Mouse (Mus musculus): Measurements from ENCODE around the gene Tec. TPM values are rescaled to one million over a fixed set of nuclear protein-coding genes. Genes with fewer than 3 reads are reported as not detected.

Gene Tec
- total RNA-seq, 2 experiments from 2014 or later, result 11.0 to 16.9 TPM

GRCm38 (mm10) chr5:72856255-72856878, 11.9 kb downstream of the Tec start:
- intact Hi-C loops (cut with DNase I), result no loop called here
- DNase-seq, result no peak

GRCm38 (mm10) chr5:72855685-72856124, 12.6 kb downstream of the Tec start:
- intact Hi-C loops (cut with DNase I), result no loop called here
- DNase-seq, result peak; percentile 89 to 90

- DNase-seq, result no peak
These were observed 13.9 kb downstream of the Tec start for GRCm38 (mm10) chr5:72854141-72854990.

GRCm38 (mm10) chr5:72853365-72853764, 14.9 kb downstream of the Tec start:
- DNase-seq, result no peak
- intact Hi-C loops (cut with DNase I), result no loop called here

More at GRCm38 (mm10) chr5:72854141-72854990, 13.9 kb downstream of the Tec start:
- intact Hi-C loops (cut with DNase I), result no loop called here

DNA sequence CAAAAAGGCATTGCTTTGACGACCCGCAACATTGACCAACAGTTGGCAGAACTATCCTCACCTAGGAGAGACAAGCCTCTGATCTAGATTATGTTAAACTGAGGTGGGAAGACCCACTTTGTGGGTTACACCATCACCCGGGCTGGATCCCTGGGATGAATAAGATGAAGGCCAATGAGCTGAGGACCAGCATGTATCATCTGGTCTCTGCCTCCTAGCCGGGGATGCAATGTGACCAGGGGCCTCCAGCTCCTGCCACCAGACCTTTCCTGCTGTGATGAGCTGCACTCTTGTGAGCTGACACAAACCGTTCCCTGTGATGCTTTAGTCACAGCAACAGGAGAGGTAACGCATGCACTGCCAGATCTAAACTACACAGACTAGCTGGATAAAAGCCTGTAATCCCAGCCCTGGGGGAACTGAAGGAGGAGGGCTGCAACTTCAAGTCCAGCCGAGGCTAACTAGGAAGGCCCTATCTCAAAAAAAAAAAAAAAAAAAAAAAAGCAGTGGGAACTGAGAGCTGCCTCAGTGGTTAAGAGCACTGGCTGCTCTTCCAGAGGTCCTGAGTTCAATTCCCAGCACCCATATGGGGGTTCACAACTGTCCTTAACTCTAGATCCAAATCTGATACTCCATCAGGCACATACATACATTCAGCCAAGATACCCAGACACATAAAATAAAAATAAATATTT, 15.8 kb downstream of the Tec start:
- DNase-seq, result no peak
- intact Hi-C loops (cut with DNase I), result no loop called here

DNA sequence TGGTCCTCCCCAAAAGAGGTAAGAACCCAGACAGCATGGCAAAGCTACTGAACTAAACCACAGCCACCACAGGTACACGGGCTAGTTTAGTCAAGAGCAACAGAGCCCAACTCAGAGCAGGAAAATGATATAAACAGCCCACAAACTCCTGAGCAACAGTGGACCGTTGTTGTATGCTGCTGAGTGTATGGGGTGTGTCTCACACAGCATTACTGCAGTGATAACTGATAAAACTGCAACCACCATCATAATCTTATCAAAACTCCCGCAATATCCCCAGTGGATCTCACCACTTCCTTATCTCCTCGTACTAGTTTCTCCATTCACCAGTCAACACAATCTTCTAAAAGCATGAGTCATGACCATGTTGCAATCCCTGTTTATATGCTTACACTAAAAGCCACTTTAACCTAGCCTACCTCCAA, 16.6 kb downstream of the Tec start:
- DNase-seq, result no peak
- intact Hi-C loops (cut with DNase I), result no loop called here

DNA sequence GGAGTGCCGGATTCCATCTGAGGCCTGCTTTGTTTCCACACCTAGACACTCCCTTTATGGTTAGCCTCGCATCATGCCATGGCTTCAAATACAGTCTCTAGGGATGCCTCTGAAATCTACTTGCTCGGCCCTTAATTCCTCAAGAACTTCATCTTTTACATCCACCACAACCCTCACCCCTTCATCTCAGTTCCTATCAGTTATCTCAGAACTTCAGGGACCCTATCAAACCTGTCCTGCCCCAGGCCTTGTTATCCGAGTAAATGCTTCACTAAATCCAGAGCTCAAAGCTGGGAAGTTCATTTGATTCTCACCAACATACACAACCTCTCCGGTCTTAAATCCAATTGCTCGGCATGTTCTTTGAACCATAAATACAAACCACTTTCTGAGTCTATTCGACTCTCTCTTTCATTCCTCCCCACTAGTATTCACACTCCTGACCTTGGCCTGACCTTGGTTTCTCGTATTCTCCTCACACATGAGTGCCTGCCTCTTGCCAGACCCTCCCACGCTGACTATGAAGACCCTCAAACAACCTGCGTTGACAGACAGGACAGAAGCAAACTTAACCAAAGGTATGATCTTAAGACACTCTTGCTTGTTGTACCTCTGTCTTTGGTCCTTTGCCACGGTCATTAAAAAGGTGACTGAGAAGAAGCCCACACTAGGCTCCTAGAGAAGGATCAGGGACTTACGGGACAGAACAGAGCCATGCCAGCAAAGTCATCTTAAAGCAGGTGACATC, 17.2 kb downstream of the Tec start:
- no peak for DNase-seq
- intact Hi-C loops (cut with DNase I), result no loop called here

- no peak for DNase-seq
- intact Hi-C loops (cut with DNase I), result no loop called here
These were observed 19.3 kb downstream of the Tec start for GRCm38 (mm10) chr5:72848889-72849435.

- intact Hi-C loops (cut with DNase I), result no loop called here
- no peak for DNase-seq
These were observed 21.6 kb downstream of the Tec start for GRCm38 (mm10) chr5:72846712-72847111.

DNA sequence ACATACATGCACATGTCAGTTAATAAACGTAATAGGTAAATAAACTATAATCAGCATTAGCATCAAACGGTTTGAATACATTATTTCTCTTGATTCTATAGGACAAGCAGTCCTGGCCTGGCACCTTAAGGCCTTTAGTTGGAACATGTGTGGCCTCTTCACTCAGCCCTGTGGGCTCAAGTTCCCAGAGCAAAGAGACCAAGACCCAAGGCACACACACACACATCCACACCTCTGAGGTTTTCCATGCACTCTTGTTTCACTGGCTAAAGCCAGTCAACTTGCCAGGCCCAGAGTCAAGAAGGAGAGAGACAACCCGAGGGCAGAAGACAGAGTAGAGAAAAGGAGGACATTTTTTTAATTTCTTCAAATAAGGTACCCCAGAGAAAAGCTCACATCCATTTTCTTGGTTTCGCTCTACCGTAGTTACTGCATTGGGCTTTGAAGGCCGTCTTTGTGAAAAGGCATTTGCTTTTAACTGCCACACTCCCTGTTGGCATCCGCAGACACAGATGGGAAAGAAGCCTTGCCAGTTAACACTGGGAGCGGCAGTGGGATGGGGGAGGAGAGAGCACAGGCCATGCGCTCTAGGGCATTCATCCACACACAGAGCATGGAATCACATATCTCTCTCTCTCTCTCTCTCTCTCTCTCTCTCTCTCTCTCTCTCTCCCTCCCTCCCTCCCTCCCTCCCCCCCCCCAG, 22.2 kb downstream of the Tec start:
- no peak for DNase-seq
- intact Hi-C loops (cut with DNase I), result no loop called here

- no peak for DNase-seq
- intact Hi-C loops (cut with DNase I), result no loop called here
These were observed 23.3 kb downstream of the Tec start for GRCm38 (mm10) chr5:72844776-72845495.

DNA sequence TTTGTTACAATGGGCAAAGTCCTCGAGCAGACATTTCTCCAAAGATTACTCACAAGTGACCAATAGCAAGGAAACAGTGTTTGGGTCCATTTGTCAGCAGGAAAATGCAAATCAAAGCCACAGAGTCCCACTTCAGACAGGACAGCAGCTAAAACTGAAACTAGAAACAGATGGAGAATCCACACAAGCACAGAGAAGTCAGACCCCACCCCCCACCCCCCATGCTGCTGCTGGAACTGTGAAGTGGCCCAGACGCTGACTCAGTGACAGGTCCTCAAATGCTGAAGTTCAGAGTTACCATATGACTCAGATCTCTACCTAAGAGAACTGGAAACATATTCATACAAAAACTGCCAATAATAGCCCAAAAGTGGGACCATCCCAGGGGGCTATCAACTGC, 24.0 kb downstream of the Tec start:
- intact Hi-C loops (cut with DNase I), result no loop called here
- DNase-seq, result no peak

GRCm38 (mm10) chr5:72839655-72840054, 28.6 kb downstream of the Tec start:
- intact Hi-C loops (cut with DNase I), result no loop called here
- DNase-seq, result no peak

GRCm38 (mm10) chr5:72838976-72839375, 29.3 kb downstream of the Tec start:
- DNase-seq, result no peak
- intact Hi-C loops (cut with DNase I), result no loop called here

DNA sequence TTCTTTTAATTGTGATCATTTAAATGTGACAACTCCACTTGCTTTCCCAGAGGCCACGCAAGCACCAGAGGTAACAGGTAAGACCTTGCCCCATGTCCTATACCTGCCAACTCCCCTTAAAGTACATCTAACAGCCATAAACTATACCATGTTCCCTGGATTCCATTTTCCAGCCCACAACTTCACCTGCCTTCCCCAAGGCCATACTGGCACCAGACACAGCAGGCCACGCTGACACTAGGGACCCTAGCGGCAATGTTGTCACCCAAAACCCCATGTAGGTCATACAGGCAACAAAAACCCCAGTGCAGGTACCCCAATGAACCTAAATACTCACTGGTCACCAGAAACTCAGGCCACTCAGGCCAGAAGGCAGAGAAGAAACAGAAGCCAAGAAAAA, 32.6 kb downstream of the Tec start:
- intact Hi-C loops (cut with DNase I), result no loop called here
- no peak for DNase-seq

- intact Hi-C loops (cut with DNase I), result no loop called here
- no peak for DNase-seq
These were observed 35.1 kb downstream of the Tec start for GRCm38 (mm10) chr5:72832904-72833765.

DNA sequence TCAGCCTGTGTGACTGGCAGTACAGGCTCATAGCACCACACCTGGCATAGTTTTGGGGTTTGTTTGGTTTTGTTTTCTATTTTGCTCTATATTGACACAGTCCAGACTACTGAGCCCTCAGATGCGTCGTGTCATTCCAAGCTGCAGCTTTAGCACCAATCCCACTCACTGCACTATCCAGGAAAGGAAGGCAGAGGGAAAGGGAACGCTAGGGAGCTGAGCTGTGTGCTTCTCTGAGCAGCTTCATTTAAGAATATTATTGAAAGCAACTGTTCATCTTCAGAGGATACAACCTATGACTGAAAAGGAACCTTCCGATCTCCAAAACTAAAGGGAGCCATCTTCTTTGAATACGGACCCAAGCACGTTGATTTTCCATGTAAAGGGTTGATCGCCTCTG, 36.1 kb downstream of the Tec start:
- no peak for DNase-seq
- intact Hi-C loops (cut with DNase I), result no loop called here

GRCm38 (mm10) chr5:72830988-72831610, 37.2 kb downstream of the Tec start:
- intact Hi-C loops (cut with DNase I), result no loop called here
- no peak for DNase-seq

Measured in heart, postnatal 36 days (tissue).